Mouse (Mus musculus) mesoderm, embryonic 11.5 days (tissue): ENCODE data around the gene Gm5089.

Experiments
- DNase-seq: peaks from one replicate; pipeline ENCODE4 v3.0.0-alpha.2; 2012; ENCODE audit warnings: low read depth, low spot score

Gm5089 gene

GRCm38 (mm10) chr14:122386281-122387130 is 64.4 kb downstream of the Gm5089 start:
- no peak for DNase-seq

- no peak for DNase-seq
Measured at GRCm38 (mm10) chr14:122385758-122386157, 65.2 kb downstream of the Gm5089 start.

DNA sequence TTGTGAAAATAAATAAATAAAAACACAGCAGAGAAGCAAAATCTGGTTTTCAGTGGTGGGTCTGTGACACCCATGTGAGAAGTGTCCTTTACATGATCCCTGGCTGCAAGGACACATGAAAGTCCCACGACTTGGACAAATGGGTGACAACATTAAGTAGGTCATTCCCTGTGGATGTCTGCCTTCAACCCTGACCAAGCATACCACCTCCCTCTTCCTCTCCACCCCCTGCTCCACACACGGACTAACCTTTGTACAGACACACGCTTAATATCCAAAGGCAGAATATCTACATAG is 65.7 kb downstream of the Gm5089 start:
- DNase-seq = no peak
